Mouse (Mus musculus): ENCODE data around the gene Sh3pxd2a.
"Not testable (repeated sequence)": the region's sequence is repeated elsewhere in the genome, so short reads cannot be mapped to it uniquely, and the experiment has no call there.

Sh3pxd2a gene

DNA sequence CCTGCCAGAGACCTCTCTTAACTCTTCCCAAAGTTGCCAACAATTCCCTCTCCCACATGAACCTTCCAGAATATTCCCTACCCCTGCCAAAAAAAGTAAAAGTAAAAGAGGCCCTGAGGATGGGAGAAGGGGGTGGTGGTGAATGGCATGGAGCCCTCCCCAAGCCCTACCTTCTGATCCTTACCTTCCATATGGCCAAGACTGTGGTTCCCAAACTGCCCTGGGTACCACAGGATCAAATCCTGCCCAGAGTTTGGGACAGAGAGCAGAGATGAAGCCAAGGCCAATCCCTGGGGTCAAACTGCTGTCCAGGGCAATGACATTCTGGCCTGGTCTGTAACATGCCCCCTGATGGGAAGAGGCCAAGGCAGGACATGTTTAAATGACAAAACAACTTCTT, 55.1 kb downstream of the Sh3pxd2a start:
- no peak for DNase-seq (ENCODE audit: low read depth)

DNA sequence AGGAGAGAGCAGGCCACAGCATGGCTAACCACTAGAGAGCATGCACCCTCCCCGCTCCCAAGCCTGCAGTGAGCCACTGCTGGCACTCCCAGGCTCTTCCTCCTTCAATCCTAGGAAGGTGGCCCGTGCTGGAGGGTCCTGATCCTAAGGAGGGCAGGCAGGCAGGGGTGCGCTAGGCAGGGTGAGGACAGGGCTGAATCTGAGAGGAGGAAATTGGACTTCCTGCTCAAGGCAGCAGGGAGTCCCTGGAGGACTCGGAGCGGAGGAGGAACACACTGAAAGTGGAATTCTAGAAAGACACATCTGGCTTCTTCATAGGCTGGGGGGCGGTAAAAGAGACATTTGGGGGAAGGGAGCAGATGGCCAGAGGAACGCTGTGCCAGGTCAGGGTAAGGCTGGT, 55.5 kb downstream of the Sh3pxd2a start:
- no peak for DNase-seq (ENCODE audit: low read depth)

DNA sequence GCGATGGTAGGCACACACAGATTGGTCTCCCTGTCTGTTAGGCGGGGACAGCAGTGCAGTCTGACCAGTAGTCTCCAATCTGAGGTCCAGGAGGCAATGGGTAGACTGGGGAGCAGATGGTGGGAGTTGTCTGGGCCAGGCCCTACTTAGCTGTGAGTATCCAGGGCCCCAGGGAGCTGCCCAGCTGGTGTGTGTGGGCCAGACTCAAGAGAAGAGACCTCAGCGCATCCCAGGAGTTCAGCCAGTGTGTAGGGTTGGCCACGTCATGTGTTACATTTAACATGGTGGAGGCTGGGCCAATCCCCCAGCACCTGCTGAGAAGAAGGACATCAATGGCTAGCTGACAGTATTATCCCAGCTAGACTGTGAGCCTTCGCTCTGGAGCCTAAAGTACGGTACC, 56.9 kb downstream of the Sh3pxd2a start:
- no peak for DNase-seq (ENCODE audit: low read depth)

DNA sequence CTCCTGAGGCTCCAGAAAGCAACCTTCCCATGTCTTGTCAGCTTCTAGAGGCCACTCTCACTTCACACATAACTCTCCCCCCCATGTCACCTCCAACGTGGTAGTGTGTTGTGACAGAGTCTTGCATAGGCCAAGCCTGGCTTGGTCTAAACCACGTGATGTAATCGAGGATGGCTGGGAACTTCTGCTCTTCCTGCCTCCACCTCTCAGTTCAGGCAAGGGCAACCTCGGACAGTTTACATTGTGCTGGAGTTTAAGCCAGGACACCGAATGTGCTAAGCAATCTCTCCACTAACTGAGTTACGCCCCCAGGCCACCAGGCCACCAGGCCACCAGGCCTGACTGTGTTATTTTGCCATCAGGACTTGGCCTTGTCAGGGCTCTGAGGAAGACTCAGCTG, 57.7 kb downstream of the Sh3pxd2a start:
- DNase-seq (ENCODE audit: low read depth) = peak; percentile 6

DNA sequence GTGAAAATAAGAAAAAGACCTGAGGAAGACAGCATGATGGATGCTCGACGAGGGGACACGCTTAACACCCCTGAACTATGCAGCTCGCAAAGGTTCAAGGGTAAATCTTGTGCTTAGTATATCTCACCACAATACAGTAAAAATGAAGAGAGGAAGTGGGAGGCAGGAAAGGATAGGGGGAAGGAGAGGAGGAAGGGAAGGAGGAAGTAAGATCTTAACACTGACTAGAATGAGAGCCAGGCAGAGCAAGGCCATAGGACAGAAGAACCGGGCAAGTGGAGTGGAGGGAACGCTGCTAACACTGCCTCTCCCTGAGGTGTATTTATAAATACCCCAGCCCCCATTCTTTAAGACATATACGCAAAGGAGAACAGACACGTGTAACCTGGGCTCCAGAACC, 58.7 kb downstream of the Sh3pxd2a start:
- DNase-seq (ENCODE audit: low read depth) = no peak

DNA sequence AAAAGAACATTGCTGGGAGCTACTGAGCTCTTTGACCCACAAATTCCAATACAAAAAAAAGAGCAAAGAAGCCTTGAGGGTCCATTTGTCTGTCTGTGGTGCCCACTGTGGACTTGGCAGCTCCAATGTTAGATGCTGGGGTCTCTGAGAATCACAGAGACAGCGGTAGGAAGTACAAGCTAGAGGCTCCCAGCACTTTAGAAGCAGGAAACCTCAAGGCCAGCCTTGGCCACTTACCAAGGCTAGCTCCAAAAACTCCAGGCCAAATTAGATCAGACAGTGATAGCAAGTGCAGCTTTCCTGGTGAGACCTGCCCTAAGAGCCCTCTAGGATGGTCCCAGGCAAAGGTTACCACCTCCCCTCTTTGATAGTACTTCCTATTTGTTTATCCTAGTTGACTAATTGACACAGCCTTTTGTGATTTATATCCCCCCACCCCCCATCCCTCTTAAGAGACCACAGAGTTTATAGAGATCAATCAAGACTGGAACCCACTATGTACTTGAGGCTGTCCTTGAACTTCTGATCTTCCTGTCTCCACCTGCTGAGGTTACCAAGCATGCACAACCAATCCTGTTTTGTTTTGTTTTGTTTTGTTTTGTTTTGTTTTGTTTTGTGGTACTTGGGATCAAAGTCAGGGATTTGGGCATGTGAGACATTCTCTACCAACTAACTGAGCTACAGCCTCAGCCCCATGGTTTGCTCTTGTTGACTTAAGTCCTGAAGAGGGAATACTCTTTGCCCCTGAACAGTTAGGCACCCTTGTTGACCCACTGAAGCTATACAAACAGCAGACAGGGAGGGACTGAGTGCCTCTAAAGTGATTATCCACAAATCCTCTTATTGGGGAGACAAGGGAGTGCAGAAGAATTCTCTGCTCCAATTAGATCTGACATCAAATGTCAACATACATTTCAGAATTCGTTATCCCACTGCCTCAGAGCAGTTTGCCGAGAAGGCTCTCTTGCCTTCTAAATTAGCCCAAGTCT, 60.5 kb downstream of the Sh3pxd2a start:
- DNase-seq (ENCODE audit: low read depth) = peak; percentile 9

DNA sequence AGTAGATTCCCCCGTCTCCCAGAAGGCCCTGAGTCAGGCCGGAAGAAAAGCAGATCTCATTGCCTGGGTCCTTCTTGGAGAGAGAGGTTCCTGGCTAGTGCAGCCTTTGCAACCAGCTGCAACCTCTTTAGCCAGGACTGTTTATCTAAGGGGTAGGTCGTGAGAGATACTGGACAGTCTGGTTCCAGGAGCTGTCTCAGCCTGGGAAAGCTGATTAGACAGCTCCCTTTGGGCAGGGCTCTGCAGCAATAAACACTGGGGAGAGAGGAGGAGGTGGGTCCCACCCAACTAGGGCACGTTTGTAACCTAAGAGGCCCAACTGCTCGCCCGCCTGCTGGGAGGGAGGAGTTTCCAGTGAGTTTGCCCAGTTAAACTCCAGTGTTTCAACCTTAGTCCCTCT, 61.2 kb downstream of the Sh3pxd2a start:
- DNase-seq (ENCODE audit: low read depth) = no peak

DNA sequence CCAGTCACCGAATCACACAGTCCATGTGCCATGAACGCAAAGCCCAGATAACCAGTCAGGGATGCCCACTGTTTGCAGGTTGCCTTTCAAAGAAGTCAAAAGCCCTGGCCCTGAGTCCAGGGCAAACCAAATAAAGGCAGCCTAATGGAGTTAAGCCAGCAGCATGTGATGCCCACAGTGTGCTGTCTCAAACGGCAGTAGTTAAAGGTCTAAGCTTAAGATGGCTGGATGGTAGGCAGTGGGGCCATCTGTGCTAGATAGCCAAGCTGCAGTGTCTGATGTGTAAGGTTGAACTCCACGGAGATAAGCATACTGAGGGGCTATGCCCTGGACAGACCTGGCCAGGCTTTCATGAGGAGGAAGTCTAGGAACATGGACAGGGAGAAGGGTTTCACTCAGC, 61.7 kb downstream of the Sh3pxd2a start:
- DNase-seq (ENCODE audit: low read depth) = no peak

DNA sequence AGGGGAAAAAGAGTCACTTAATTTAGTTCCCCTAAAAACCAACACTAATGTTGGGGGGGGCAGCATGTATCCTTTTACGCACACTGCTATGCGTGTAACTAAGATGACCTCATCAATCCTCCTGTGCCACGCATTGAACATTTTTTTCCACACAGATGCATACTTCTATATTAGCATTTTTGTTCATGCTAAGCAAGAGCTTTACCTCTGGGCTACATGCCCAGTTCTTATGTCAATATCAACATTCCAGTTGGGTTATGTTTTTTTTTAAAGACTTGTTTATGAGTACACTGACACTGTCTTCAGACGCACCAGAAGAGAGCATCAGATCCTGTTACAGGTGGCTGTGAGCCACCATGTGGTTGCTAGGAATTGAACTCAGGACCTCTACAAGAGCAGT, 64.5 kb downstream of the Sh3pxd2a start:
- DNase-seq (ENCODE audit: low read depth) = no peak

DNA sequence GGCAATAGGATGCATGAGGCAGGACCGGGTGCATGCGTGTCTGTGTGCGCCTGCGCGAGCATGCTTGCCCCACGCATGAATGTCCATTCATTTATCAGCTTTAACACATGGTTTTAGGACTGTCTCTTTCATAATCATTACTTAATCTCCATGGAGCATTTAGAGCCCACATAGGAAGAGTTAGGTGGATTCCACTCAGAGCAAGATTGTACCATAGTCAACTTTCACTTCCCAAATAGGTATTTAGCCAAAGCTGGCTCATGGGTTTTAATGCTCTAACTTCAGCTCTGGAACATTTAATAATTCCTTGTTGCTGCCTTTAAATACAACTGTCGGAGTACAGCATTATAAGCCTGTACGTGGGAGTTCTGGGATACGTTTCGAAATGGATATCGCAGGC, 65.2 kb downstream of the Sh3pxd2a start:
- DNase-seq (ENCODE audit: low read depth) = no peak

DNA sequence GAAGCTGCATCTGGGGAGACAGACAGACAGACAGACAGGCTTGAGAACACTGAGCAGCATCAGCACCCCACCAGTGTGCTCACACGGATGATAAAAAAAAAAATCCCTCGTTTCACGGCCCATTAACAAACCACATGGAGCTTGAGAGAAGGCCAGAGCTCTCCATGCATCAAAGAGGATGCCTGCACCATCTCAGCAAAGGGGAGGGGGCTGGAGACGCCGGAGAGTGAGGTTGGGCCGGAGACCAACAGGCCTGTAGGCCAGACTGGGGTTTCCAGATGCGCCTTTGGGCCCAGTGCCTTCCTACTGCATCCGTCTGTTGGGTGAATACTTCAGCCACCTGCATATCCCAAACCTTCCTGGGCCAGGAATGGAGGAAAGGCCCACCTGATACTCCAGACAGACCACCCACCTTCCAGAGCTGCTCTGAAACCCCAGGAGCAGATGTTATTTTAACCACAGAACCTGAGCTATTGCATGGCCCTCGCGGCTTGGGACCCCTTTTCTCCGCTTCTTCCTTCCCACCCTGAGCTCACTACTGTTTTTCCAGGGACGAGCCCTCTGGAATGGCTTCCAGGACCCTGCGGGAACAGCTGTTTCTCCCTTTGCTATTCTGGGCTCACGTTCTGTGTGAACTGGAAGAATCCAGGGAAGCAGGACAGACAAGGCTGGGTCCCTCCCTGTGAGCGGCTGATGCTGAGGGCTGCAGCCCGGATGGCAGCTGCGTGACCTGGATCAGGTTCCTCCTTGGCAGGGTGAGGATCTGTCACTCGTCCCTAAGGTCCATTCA, 66.1 kb downstream of the Sh3pxd2a start:
- DNase-seq (ENCODE audit: low read depth) = no peak

DNA sequence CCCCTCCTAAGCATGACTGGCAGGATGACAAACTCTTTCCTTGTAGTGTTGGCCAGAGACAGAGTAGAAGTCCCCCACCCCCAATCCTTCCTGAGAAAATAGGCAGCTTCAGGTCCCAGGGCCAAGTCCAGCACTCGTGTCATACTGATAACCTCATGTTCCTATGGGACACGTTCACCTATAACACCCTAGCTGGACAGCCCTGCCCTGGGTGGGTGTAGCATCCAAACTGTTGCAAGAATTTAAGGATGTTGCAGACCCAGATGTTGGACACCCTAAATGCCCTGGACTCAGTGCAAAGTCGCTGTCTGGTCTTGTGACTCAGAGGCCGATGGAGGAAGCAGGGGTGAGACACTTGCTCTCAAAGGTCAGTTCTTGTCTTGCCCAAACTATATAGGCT, 68.9 kb downstream of the Sh3pxd2a start:
- DNase-seq (ENCODE audit: low read depth) = peak; percentile 13

DNA sequence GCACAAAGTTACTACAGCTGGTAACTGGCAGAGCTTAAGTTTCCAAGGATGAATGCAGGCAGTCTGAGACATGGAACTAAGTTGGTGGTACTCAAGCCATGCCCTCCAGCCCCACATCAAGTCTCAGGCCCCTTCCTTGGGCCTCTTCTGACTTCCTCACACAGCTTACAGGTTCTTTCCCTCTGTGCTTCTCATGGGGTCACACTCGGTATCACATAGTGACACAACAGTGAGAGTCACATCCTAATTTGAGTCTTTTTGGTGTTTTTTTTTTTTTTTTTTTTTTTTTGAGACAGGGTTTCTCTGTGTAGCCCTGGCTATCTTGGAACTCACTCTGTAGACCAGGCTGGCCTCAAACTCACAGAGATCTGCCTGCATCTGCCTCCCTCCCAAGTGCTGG, 69.4 kb downstream of the Sh3pxd2a start:
- DNase-seq (ENCODE audit: low read depth) = not testable (repeated sequence)

DNA sequence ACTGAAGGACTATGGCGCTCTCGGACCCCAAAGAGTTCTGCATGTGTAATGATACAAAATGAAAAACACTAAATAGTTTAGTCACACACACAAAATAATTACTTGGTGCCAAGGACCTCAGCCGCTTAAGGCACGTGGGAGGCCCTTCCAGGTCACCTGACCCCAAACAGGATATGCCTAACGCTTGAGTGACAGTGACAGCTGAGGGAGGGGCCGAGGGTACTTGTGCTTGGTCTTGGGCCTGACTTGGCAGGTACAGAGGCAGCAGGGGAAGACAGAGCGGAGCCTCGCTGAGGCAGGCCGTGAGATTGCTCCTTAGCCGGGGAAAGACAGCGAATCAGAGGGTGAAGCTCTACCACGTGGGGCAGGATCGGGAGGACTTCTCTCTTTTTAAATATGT, 73.3 kb downstream of the Sh3pxd2a start:
- DNase-seq (ENCODE audit: low read depth) = no peak

DNA sequence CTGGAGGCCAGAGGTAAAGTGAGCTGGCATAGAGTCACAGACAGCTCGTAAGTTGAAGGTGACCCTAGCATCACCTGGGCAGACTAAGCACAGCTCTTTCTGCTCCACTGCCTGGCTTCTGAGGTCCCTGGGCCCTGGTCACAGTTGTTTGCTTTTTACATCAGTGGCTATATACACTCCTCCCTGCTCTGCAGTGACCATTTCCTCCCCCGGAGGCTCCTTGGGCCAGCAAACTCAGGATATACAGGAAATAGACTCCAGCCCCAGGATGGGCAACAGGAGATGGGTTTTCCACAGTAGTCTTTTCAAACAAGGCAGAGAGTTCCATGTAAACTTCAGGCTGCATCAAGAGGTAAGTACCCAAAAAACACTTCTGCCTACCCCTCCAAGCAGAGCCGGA, 76.3 kb downstream of the Sh3pxd2a start:
- DNase-seq (ENCODE audit: low read depth) = no peak

DNA sequence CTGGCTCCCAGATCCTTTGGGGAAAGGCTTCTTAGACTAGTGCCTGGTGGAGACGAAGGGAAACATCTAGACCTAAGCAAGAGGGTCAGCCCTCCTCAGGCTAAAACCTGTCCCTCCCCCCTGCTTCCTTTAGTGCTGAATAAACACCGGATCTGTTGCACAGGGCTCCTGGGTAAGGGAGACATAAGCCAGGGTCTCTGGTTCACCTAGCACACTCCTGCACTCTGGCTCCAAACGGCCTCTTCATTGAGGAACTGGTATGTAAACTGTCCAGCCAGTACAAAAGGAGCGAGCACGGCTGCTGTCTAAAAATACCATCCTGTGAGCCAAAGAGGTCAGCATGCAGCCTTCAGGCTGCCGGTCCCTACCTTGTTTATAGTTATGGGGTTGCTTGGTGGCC, 76.8 kb downstream of the Sh3pxd2a start:
- no peak for DNase-seq (ENCODE audit: low read depth)

DNA sequence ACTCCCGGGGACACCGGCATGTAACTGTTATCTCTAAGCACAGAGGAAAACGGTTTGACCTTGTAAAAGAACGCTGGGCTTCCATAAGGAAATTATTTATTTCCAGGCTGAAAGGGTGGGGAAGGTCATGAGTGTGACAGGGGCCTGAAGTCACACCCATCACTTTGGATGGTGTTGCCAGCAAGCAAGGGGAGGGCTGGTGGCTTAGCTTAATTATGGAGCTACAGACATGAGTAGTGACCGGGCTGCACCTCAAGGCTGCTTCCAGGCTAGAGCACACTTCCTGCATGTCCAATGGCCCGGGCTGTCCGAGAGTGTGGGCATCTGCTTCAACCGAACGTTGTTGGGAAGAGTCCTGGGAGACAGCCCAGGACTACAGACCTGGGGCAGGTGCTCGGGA, 78.2 kb downstream of the Sh3pxd2a start:
- DNase-seq (ENCODE audit: low read depth) = no peak

DNA sequence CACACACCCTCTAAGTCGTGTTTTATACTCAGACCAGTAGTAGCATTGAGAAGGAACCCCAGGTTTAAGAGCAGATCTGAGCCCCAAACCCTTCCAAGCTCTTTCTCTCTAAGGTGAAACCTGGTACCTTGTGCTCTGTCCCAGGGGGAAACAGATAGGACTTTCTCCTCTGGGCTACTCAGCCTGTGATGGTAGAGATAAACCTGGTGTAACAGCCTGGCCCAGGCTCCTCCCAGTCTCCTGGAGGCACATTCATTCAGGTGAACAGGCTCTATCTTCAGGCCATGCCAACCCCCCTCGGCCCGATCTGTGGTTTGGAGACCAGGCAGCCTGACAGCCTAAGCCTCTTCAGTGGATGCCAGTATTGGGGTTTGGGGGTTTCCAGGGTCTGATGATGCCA, 79.6 kb downstream of the Sh3pxd2a start:
- DNase-seq (ENCODE audit: low read depth) = no peak

DNA sequence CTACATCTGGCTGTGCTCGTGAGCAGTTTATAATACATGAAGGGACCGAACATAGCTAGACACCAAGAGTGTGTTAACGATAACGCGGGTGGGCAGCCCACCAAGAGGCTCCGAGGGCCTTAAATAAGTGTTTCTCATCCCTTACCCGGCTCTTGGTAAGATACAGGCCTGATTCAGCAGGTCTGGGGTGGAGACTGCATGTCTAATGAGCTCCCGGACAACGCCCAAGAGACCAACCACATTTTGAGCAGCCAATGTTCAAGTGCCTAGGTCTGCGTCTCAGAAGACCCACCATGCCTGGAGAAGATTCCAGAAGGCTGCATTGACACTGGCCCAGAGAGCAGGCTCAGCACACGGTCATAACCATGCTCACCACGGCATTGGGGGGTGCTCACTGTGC, 80.2 kb downstream of the Sh3pxd2a start:
- DNase-seq (ENCODE audit: low read depth) = no peak

DNA sequence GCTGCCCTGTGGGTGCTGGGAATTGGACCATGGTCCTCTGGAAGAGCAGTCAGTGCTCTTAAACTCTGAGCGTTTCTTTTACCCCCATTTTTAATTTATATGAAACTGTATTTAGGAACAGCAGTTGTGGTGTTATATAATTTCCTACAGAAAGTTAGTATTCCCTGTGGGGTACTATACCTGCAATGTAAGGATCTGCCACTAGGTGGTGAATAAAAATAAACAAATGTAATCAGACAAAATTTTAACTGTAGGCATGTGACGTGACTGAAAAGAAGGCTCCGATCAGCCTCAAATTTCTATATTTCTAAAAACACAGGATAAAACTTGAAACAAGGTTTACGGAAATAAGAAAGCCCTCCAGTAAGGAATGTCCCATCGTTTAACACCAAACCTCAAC, 81.9 kb downstream of the Sh3pxd2a start:
- DNase-seq (ENCODE audit: low read depth) = peak; percentile 14

DNA sequence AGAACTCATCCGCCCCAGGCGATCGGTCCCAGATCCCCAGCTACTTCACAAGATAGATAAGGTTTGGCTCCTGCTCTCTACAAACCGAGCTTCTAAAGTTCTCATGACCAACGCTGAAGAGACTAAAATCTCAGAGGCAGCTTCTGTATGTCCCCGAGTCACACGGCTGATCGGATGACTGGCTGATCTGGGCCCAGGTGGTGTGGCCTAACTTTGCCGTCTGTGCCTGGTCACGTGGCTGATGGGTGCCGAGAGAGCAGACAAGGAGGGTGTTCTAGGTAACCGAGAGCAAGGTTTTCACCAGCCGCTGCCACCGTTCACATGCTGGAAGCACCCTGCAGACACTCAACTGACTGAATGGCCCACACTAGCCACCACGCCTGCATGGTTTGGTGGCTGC, 83.2 kb downstream of the Sh3pxd2a start:
- DNase-seq (ENCODE audit: low read depth) = no peak

DNA sequence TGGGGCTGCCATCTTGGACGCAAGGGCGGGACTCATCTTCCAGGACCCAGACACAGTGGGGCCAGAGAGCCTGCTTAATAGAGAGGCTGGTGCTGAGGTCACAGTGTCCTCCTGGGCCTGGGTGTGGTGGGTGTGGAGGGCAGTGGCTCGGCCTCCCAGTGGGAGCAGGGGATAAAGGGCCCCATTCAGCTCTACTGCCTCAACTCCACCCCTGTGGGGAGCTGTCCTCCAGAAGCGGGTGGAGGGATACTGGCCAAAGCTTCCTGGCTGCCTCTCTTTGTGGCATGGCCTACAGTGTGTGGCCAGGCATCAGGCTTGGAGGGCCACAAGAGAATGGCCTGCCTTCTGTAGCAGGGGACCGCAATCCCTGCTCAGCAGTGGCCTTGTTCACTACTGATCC, 85.1 kb downstream of the Sh3pxd2a start:
- no peak for DNase-seq (ENCODE audit: low read depth)

DNA sequence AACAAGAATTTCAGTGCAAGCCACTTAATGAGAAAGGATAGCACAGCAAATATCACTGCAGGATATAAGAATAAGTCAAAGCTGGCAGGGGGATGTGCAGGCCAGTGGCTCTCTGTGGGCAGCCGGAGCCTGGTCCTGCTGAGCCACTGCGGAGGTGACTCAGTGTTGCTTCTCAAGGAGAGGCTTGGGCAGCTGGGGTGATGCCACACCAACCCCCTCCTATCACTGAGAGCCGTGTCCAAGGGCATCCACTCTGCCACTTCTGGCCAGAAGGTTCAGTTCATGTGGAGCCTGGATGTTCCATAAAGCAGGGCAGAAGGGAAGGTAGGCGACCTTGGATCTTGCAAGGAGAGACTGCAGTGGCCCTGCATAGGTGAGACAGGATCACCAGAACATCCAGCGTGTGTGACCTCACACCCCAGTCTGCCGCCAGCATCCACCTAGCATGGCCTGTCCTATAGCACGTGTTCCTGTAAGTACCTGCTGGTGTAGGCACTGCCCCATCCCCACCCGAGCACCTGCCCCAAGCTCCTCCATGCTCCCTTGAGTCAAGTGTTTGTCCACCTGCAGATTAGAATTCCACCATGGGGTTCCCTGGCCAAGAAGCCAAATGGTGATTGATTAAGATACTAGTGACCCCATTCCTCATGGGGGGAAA, 89.2 kb downstream of the Sh3pxd2a start:
- DNase-seq (ENCODE audit: low read depth) = no peak
